Mouse (Mus musculus) heart, embryonic 13.5 days (tissue): ENCODE measurements around the gene B4galnt2. TPM values are rescaled to one million over a fixed set of nuclear protein-coding genes. Genes with fewer than 3 reads are reported as not detected.

ENCODE experiments used
- ATAC-seq: fragments of 200-750 bp; cut with Nextera tagmentation; 2 replicates; pipeline ENCODE4 v1.8.0; 2017; ENCODE audit warnings: moderate TSS enrichment; ENCODE audit not compliant: insufficient number of reproducible peaks, low FRiP score, low TSS enrichment; ENCODE audit errors: extremely low read depth
- H3K27ac ChIP-seq: fragments of 300-500 bp; sonication (generic); replicated peaks from 2 replicates; pipeline ENCODE4 v1.5.1; 2015; ENCODE audit warnings: moderate library complexity, mild to moderate bottlenecking, inconsistent platforms
- H3K27me3 ChIP-seq: fragments of 300-500 bp; sonication (generic); replicated peaks from 2 replicates; pipeline ENCODE4 v1.6.1; 2015; ENCODE audit warnings: mild to moderate bottlenecking, inconsistent platforms
- H3K36me3 ChIP-seq: fragments of 300-500 bp; sonication (generic); 2 replicates; pipeline ENCODE4 v1.6.1; 2015; ENCODE audit warnings: mild to moderate bottlenecking, inconsistent platforms
- H3K4me1 ChIP-seq: fragments of 300-500 bp; sonication (generic); 2 replicates; pipeline ENCODE4 v1.6.1; 2015; ENCODE audit warnings: inconsistent platforms
- H3K4me2 ChIP-seq: fragments of 300-500 bp; sonication (generic); 2 replicates; pipeline ENCODE4 v1.6.1; 2015; ENCODE audit warnings: inconsistent platforms, mild to moderate bottlenecking, moderate library complexity
- H3K4me3 ChIP-seq: fragments of 300-500 bp; sonication (generic); 2 replicates; pipeline ENCODE4 v1.5.1; 2015; ENCODE audit warnings: moderate library complexity, mild to moderate bottlenecking, inconsistent platforms
- H3K9ac ChIP-seq: fragments of 300-500 bp; sonication (generic); 2 replicates; pipeline ENCODE4 v1.6.1; 2015; ENCODE audit warnings: inconsistent platforms, mild to moderate bottlenecking, moderate library complexity
- H3K9me3 ChIP-seq: fragments of 300-500 bp; sonication (generic); 2 replicates; pipeline ENCODE4 v1.6.1; 2016; ENCODE audit warnings: inconsistent platforms
- WGBS: fragments of 180-500 bp; shearing (Covaris S2); methylation state at CpG from one replicate; pipeline ENCODE4 v1.1.7; 2015; ENCODE audit warnings: mixed read lengths; 5-methylcytosine and 5-hydroxymethylcytosine counted together
- polyA plus RNA-seq: library from polyadenylated mRNA; unstranded; fragments of >200 nt; fragmentation: Nextera tagmentation; extraction: Ambion mirVana; gene quantifications from 2 replicates; pipeline ENCODE4 v1.2.1, GENCODE M21; 2015

Gene B4galnt2
- polyA plus RNA-seq, 1 experiment from 2014 or later: 0.21 TPM

DNA sequence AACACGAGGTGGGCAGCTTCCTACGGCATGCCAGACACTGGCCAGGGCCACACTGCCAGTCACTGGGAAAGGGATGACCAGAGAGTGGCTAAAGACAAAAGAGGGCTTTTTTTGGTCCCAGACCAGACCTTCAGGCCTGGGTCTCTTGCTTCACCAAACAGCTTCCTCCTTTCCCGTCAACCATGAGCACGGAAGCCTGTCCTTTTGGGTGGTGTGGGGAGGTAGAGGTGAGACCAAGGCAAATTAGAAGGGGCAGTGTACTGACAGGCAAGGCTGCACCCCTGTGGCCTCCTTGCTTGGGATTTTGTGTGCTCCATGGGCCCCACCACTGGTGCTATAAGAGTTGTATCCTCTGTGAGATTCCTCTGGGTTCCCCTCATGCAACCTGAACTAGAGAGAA lies 76.1 kb downstream of the B4galnt2 start:
- no peak overlapping the region for H3K27ac ChIP-seq
- H3K4me3 ChIP-seq: no peak overlapping the region
- ATAC-seq: no peak
- peak overlapping the region; percentile 64 for H3K4me2 ChIP-seq
- WGBS: 64% methylated on average over 4 of the region's 4 CpGs
- H3K9me3 ChIP-seq: no peaks in the 10 kb centered on the region
- peaks cover 43% of the 10 kb centered on the region for H3K27me3 ChIP-seq
- no peak overlapping the region for H3K9ac ChIP-seq
- peaks cover 64% of the 10 kb centered on the region for H3K4me1 ChIP-seq
- H3K36me3 ChIP-seq: no peaks in the 10 kb centered on the region

DNA sequence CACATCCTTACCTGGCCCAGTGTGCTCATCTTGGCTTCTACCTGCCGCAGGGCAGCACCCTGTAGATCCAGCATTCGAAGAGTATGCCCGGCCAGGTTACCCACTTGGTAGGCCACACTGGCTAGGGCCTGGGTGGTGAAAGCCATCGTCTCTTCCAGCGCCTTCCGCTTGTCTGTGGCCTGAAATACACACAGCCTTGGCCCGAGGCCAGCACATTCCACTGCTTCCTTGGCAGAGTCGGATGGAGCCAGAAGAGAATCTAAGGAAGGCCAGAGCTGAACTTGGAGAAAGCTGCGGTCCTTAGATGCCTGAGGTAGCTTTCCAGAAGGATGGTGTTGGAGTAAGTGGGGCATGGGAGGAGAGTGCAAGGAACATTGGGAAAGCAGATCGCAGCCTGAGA lies 77.6 kb downstream of the B4galnt2 start, which contains the start of gene Gngt2:
Gene Gngt2 (plus strand): TSS at position 158 of the 400 bp plus-strand sequence.
- peak within 1 kb of the TSS; percentile 64 for H3K4me2 ChIP-seq

DNA sequence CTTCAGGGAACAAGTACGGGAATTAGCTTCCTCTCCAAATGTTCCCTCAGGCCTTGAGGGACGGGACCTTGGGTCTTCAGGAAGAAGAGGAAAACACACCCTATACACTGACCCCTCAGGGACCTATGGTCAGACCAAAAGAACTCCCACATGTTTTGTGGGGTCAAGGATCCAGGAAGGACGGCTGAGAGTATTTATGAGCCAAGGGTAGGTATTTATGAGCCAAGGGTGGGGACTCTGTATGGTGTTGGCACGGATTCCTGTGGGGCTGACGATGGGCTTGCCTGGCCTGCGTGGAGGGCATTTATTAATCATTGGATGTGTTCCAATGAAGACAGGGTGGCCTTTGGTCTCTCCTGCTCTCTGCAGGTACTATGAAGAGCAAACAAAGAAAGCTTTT lies 78.3 kb downstream of the B4galnt2 start:
- H3K27me3 ChIP-seq: peaks cover 49% of the 10 kb centered on the region
- no peaks in the 10 kb centered on the region for H3K36me3 ChIP-seq
- H3K4me3 ChIP-seq: no peak overlapping the region
- peak overlapping the region; percentile 70 for H3K27ac ChIP-seq
- H3K9ac ChIP-seq: no peak overlapping the region; the same call in 1 of the 2 replicates
- WGBS: 56% methylated on average over 6 of the region's 6 CpGs
- ATAC-seq: no peak
- H3K4me1 ChIP-seq: peaks cover 61% of the 10 kb centered on the region
- peak overlapping the region; percentile 52 for H3K4me2 ChIP-seq
- H3K9me3 ChIP-seq: no peaks in the 10 kb centered on the region

More for the DNA sequence above, 77.6 kb downstream of the B4galnt2 start, which contains the start of gene Gngt2:
- no peaks in the 10 kb centered on the region for H3K9me3 ChIP-seq
- H3K4me3 ChIP-seq: peak within 1 kb of the TSS; percentile 9
- WGBS: 19% methylated on average over 10 of the region's 10 CpGs
- H3K9ac ChIP-seq: peak within 1 kb of the TSS; percentile 33
- no peak for ATAC-seq
- H3K27me3 ChIP-seq: peaks cover 48% of the 10 kb centered on the region
- H3K27ac ChIP-seq: peak within 1 kb of the TSS; percentile 70
- H3K4me1 ChIP-seq: peaks cover 64% of the 10 kb centered on the region
- no peaks in the 10 kb centered on the region for H3K36me3 ChIP-seq

DNA sequence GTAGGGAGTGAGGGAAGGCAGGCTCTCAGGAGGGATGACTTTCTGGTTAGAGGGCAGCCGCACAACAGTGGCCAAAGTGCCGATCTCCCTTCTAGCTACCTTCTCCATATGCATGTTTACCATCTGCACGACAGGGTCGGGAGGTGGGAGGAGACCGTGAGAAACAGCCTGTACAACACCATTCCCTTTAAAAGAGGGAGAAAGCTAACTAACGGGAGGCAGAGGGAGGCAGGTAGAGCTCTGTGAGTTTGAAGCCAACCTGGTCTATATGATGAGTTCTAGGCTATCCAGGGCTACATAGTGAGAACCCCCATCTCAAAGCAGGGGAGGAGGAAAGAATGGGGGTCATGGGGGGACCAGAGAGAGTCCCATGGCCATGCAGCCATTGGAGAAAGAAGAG lies 78.9 kb downstream of the B4galnt2 start:
- H3K27me3 ChIP-seq: peaks cover 49% of the 10 kb centered on the region
- peak overlapping the region; percentile 38 for H3K9ac ChIP-seq

DNA sequence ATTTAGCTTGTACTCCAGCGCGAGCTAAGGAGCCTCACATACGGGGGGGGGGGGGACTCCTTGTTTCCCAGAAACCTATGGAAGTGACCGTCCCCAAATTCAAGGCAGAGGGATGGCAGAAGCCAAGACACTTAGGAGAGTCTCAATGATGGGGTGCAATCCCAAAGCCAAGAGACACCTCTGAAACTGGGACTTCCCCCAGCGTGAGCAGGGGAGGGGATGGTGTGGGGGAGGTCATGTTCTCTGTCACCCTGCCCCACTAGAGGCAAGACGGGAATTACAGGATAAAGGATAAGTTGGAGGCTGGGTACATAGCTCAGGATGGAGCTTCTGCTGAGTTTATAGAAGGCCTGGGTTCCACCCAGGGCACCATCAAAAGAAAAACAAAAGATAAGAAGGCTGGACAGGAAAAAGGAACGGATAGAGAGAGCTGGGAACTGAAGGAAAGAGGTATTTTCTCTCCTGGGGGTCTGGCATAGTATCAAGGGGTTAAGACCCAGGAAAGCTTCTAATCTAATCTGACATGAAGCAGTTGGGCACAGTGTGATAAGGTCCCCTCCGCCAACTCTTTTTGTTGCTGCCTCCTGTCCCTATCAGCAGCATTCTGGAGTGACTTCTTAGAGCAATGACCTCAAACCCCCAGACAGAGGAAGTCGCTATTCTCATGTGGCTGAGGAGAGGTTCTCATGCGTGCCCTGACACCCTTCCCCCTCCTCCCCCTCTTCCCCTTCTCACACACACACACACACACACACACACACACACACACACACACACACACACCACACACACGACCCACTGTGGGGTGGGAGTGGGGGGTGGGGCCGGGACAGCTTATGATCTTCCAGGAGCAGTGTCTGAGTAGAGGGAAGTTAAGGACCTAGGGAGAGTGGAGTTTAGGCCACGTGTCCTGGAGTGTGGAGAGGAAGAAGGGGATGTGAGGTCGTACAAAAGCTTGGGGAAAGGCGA lies 79.7 kb downstream of the B4galnt2 start:
- H3K4me3 ChIP-seq: 0 out of 2 replicates have a peak overlapping the region, but pooled peaks have one; percentile 16
- peaks cover 52% of the 10 kb centered on the region for H3K27me3 ChIP-seq
- peak; percentile 37; the same call in 1 of the 2 replicates for ATAC-seq
- peaks cover 75% of the 10 kb centered on the region for H3K4me1 ChIP-seq
- H3K9ac ChIP-seq: peak overlapping the region; percentile 38; the same call in 1 of the 2 replicates
- peak overlapping the region; percentile 70 for H3K27ac ChIP-seq
- peak overlapping the region; percentile 52 for H3K4me2 ChIP-seq
- 10% methylated on average over 15 of the region's 15 CpGs for WGBS
- no peaks in the 10 kb centered on the region for H3K36me3 ChIP-seq
- H3K9me3 ChIP-seq: no peaks in the 10 kb centered on the region

More for the DNA sequence above, 78.9 kb downstream of the B4galnt2 start:
- ATAC-seq: no peak
- Histone ChIP-seq H3K4me3 (no peak overlapping the region), H3K4me2 (peak overlapping the region; percentile 52), H3K9me3 (no peaks in the 10 kb centered on the region), H3K36me3 (no peaks in the 10 kb centered on the region), H3K27ac (peak overlapping the region; percentile 70), H3K4me1 (peaks cover 67% of the 10 kb centered on the region)
- 25% methylated on average over 6 of the region's 6 CpGs for WGBS

DNA sequence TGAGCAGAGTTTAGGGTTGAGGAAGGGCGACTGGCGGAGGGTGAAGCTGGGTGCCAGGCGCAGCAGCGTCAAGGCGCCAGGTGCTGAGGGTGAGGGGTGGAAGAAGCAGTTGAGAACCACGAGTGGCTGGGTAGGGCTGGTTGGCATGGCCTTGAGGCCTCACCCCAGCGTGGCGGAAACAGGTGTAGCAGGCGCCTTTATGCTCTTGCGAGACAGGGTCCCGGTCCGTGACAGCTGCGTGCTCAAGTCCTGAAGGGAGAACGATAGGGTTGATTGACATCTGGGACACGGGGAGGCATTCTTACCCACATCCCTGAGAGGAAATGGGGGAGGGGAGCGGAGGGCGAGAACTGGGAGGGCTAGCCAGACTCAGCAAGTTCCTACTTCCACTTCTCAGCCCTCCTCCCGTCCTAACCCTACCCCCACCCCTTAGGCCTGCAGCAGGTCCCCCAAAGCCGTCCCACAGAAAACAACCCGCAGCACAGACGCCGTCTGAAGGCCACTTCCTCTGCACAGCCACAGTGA lies 80.5 kb downstream of the B4galnt2 start:
- peaks cover 60% of the 10 kb centered on the region for H3K27me3 ChIP-seq
- peaks cover 78% of the 10 kb centered on the region for H3K4me1 ChIP-seq
- peak overlapping the region; percentile 16; the same call in 1 of the 2 replicates for H3K4me3 ChIP-seq
- no peak for ATAC-seq
- peak overlapping the region; percentile 52 for H3K4me2 ChIP-seq
- 7% methylated on average over 22 of the region's 22 CpGs for WGBS
- H3K36me3 ChIP-seq: no peaks in the 10 kb centered on the region
- peak overlapping the region; percentile 70; the same call in 1 of the 2 replicates for H3K27ac ChIP-seq
- no peaks in the 10 kb centered on the region for H3K9me3 ChIP-seq
- peak overlapping the region; percentile 52; the same call in 1 of the 2 replicates for H3K9ac ChIP-seq

DNA sequence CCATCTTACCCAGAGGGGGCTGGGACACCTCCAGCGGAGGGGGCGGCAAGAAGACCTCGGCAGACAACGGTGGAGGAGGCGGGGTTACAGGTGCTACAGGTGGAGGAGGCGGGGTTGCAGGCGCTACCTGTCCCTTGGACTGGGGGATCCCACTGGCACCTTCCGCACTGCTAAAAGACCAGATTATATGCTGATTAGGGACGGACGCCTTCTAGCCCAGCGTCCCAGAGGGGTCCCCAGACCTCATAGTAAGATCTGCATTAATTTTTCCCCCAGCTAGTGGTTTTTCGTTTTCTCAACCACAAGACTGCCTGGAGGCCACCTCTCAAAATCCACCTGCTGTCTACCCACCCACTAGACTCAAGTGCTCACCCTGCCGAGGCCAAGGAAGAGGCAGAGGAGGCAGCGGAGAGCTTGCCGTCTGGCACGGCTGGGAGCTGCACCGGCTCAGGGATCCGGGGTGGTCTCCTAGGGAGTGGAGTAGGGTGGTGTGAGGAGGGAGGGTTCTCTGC lies 81.0 kb downstream of the B4galnt2 start:
- Histone ChIP-seq H3K4me1 (peaks cover 78% of the 10 kb centered on the region), H3K4me2 (peak overlapping the region; percentile 52), H3K9ac (peak overlapping the region; percentile 52; the same call in 1 of the 2 replicates), H3K27me3 (peaks cover 65% of the 10 kb centered on the region), H3K36me3 (no peaks in the 10 kb centered on the region), H3K4me3 (peak overlapping the region; percentile 16; the same call in 1 of the 2 replicates), H3K9me3 (no peaks in the 10 kb centered on the region), H3K27ac (0 out of 2 replicates have a peak overlapping the region, but pooled peaks have one; percentile 39)
- WGBS: 14% methylated on average over 18 of the region's 18 CpGs
- no peak for ATAC-seq

DNA sequence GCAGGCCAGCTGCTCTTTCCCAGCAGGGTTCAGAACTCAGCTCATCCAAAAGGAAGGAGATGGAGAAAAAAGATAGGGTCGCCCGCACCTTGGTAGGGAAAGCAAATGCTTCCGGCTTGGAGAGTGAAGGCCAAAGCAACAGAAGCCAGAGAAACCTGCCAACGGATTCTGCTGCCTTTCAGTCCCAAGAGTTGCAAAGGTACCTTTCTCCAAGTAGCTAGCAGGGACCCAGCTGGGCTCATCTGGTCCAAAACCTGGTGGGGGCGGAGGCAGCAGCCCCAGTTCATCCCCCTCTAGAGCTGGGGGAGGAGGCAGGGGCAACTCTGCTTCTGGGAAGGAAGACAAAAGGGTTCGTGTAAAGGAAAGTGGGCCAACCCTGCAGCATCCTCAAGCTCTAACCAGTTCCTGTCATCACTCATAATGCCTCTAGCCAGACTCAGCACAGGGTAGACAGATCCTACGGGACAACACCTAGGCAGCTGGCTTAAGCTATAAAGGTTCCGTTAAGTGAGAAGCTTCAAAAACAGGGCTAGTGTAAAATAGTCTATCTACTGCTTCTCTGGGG lies 81.6 kb downstream of the B4galnt2 start:
- peaks cover 71% of the 10 kb centered on the region for H3K27me3 ChIP-seq
- no peaks in the 10 kb centered on the region for H3K36me3 ChIP-seq
- no peak overlapping the region for H3K9ac ChIP-seq
- H3K4me3 ChIP-seq: no peak overlapping the region
- ATAC-seq: no peak
- peaks cover 74% of the 10 kb centered on the region for H3K4me1 ChIP-seq
- no peak overlapping the region for H3K4me2 ChIP-seq
- H3K9me3 ChIP-seq: no peaks in the 10 kb centered on the region
- WGBS: 37% methylated on average over 8 of the region's 8 CpGs
- no peak overlapping the region for H3K27ac ChIP-seq

DNA sequence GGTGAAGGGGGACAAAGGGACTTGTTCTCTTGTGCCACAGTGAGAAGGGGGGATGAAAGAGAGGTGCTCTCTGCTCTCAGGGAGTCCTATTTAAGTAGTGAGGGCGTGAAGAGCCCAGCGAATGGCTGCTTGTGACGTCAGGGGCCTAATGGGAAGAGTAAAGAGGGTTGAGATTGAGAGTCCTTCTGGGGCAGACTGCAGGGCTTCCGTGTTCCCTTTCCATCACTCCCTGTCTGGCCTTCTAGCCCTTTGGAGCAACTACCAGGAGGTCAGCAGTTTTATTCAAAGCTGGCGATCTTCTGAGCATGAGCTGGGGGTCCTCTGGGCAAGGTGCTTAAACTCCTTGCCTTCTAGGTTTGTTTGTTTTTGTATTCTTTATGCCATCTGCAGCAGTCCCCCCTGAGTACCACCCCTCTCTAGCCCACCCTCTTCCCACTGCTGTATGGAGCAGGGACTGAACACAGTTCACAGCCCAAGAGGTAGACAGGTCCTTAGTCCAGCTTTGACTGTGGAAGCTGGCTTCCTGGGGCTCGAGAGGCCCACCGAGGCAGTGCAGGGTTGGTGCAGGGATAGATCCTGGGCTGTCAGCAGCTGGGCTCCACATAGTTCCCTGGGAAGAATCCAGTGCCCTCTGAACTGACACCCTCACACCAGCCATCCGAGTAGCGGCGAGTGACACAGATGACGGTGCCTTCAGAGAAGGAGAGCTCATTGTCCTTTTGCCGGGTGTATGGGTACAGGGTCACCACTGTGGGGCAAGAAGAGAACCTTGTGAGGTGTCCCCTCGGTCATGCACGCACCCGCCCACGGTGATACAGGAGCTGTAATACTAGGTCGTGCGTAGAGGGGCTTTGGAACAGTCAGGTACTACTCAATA lies 82.3 kb downstream of the B4galnt2 start:
- Histone ChIP-seq H3K4me2 (no peak overlapping the region), H3K27me3 (peaks cover 75% of the 10 kb centered on the region), H3K4me1 (peaks cover 68% of the 10 kb centered on the region), H3K9ac (no peak overlapping the region), H3K4me3 (no peak overlapping the region), H3K36me3 (no peaks in the 10 kb centered on the region), H3K27ac (no peak overlapping the region), H3K9me3 (no peaks in the 10 kb centered on the region)
- 50% methylated on average over 18 of the region's 18 CpGs for WGBS
- ATAC-seq: no peak

DNA sequence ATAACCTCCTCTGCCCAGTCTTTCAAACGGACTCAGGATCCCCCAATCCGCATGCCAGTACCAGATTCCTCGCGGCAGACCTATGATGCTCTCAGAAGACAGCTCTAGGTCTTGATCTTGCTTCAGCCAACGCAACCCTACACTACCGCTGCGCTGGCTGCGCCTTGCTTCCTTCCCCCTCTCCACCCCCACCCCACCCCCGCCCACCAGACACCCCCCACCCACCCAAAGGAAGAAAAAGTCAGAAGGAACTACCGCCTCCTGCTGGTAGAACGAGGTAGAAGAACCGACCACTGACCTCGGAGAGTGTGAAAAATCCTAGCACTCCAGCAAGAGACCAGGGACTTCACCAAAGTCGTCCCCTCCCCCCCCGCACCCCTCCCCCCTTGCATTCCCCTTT lies 83.0 kb downstream of the B4galnt2 start:
- H3K4me1 ChIP-seq: peaks cover 67% of the 10 kb centered on the region
- no peak for ATAC-seq
- H3K4me3 ChIP-seq: peak overlapping the region; percentile 44
- H3K9me3 ChIP-seq: no peaks in the 10 kb centered on the region
- no peak overlapping the region for H3K9ac ChIP-seq
- H3K27me3 ChIP-seq: peaks cover 80% of the 10 kb centered on the region
- peak overlapping the region; percentile 65 for H3K4me2 ChIP-seq
- H3K27ac ChIP-seq: no peak overlapping the region
- no peaks in the 10 kb centered on the region for H3K36me3 ChIP-seq
- WGBS: 10% methylated on average over 15 of the region's 15 CpGs
